Mouse (Mus musculus) MEL (cell line): ENCODE measurements around the gene Alg12. TPM values are rescaled to one million over a fixed set of nuclear protein-coding genes. Genes with fewer than 3 reads are reported as not detected.

ENCODE experiments used
- DNase-seq: peaks from one replicate; pipeline ENCODE4 v3.0.0; 2011; ENCODE audit warnings: low read depth, low spot score
- H3K27ac ChIP-seq: 2 replicates; pipeline ENCODE4 v1.5.1; 2012; ENCODE audit warnings: low read depth, mild to moderate bottlenecking, control low read depth, low read length, moderate library complexity; ENCODE audit not compliant: control insufficient read depth
- H3K27me3 ChIP-seq, 2 experiments: fragments of 150-350 bp in 1 of 2; sonication (generic) in 1 of 2; 2 replicates each; pipeline ENCODE4 v1.6.1; 2012; ENCODE audit warnings: low read length in 2 of 2, mild to moderate bottlenecking in 2 of 2, improper control_type of control experiment in 1 of 2, moderate library complexity in 1 of 2; ENCODE audit not compliant: insufficient read depth in 2 of 2, control insufficient read depth in 1 of 2
- H3K36me3 ChIP-seq, 2 experiments: 2 replicates each; pipeline ENCODE4 v1.6.1; 2012 to 2014; ENCODE audit warnings: low read length in 2 of 2, improper control_type of control experiment in 1 of 2, inconsistent platforms in 1 of 2, mild to moderate bottlenecking in 1 of 2; ENCODE audit not compliant: insufficient read depth in 2 of 2, control insufficient read depth in 1 of 2
- H3K4me1 ChIP-seq, 2 experiments: fragments of 150-350 bp in 1 of 2; sonication (generic) in 1 of 2; 2 replicates each; pipeline ENCODE4 v1.6.1; 2012; ENCODE audit warnings: low read length in 2 of 2, improper control_type of control experiment in 1 of 2, mild to moderate bottlenecking in 1 of 2; ENCODE audit not compliant: insufficient read depth in 2 of 2, control insufficient read depth in 1 of 2
- H3K4me3 ChIP-seq, 2 experiments: fragments of 150-350 bp in 1 of 2; sonication (generic) in 1 of 2; 2 replicates each; pipeline ENCODE4 v1.5.1; 2012; ENCODE audit warnings: low read depth in 2 of 2, low read length in 2 of 2, mild to moderate bottlenecking in 2 of 2, moderate library complexity in 2 of 2, control low read depth in 1 of 2, improper control_type of control experiment in 1 of 2; ENCODE audit not compliant: control insufficient read depth in 1 of 2, insufficient read depth in 1 of 2
- H3K79me2 ChIP-seq: 2 replicates; pipeline ENCODE4 v1.6.1; 2012; ENCODE audit warnings: mild to moderate bottlenecking, low read length, moderate library complexity; ENCODE audit not compliant: control insufficient read depth, poor library complexity, insufficient read depth
- H3K9ac ChIP-seq: 2 replicates; pipeline ENCODE4 v1.6.1; 2012; ENCODE audit warnings: low read depth, mild to moderate bottlenecking, control low read depth, low read length, moderate library complexity; ENCODE audit not compliant: control insufficient read depth, poor library complexity, severe bottlenecking
- H3K9me3 ChIP-seq: fragments of 150-350 bp; sonication (generic); replicated peaks from 2 replicates; pipeline ENCODE4 v1.6.1; 2012; ENCODE audit warnings: mild to moderate bottlenecking, low read length, improper control_type of control experiment, moderate library complexity; ENCODE audit not compliant: insufficient read depth
- CHD1 ChIP-seq: IDR thresholded peaks from 2 replicates; pipeline ENCODE4 v1.6.1; 2012; ENCODE audit warnings: low read depth, mild to moderate bottlenecking, inconsistent platforms, low read length, improper control_type of control experiment
- CTCF ChIP-seq, 3 experiments: IDR thresholded peaks in 2 of 3; conservative IDR thresholded peaks in 1 of 3; 2 replicates each; pipeline ENCODE4 v1.5.1; 2011 to 2012; ENCODE audit warnings: low read length in 3 of 3, low read depth in 2 of 3, mild to moderate bottlenecking in 2 of 3, improper control_type of control experiment in 1 of 3, inconsistent platforms in 1 of 3, mixed read lengths in 1 of 3, moderate library complexity in 1 of 3; ENCODE audit not compliant: control insufficient read depth in 1 of 3, insufficient read depth in 1 of 3, poor library complexity in 1 of 3, severe bottlenecking in 1 of 3
- ELF1 ChIP-seq: IDR thresholded peaks from 2 replicates; pipeline ENCODE4 v1.6.1; 2014; ENCODE audit warnings: low read depth, mild to moderate bottlenecking, inconsistent platforms, low read length, improper control_type of control experiment, moderate library complexity
- GABPA ChIP-seq: IDR thresholded peaks from 2 replicates; pipeline ENCODE4 v1.6.1; 2012; ENCODE audit warnings: low read depth, mild to moderate bottlenecking, inconsistent platforms, low read length, improper control_type of control experiment, moderate library complexity
- MAX ChIP-seq: IDR thresholded peaks from 2 replicates; pipeline ENCODE4 v1.6.1; 2011; ENCODE audit warnings: low read length, improper control_type of control experiment
- MEF2A ChIP-seq: IDR thresholded peaks from 2 replicates; pipeline ENCODE4 v1.6.1; 2014; ENCODE audit warnings: low read depth, mild to moderate bottlenecking, inconsistent platforms, low read length, improper control_type of control experiment; ENCODE audit not compliant: poor library complexity, insufficient replicate concordance, severe bottlenecking; ENCODE audit errors: extremely low read depth
- NRF1 ChIP-seq: IDR thresholded peaks from 2 replicates; pipeline ENCODE4 v1.6.1; 2014; ENCODE audit warnings: low read depth, mild to moderate bottlenecking, inconsistent platforms, low read length, improper control_type of control experiment, moderate library complexity; ENCODE audit not compliant: poor library complexity, insufficient read depth, severe bottlenecking
- POLR2A ChIP-seq, 2 experiments: IDR thresholded peaks; 2 replicates each; pipeline ENCODE4 v1.6.1; 2011 to 2012; ENCODE audit warnings: low read length in 2 of 2, mild to moderate bottlenecking in 2 of 2, control low read depth in 1 of 2, improper control_type of control experiment in 1 of 2, low read depth in 1 of 2, moderate library complexity in 1 of 2; ENCODE audit not compliant: control insufficient read depth in 1 of 2, insufficient read depth in 1 of 2, poor library complexity in 1 of 2
- POLR2AphosphoS5 ChIP-seq: IDR thresholded peaks from 2 replicates; pipeline ENCODE4 v1.6.1; 2012; ENCODE audit warnings: low read depth, borderline replicate concordance, mild to moderate bottlenecking, inconsistent platforms, low read length, moderate library complexity, mixed read lengths
- RAD21 ChIP-seq: IDR thresholded peaks from 2 replicates; pipeline ENCODE4 v1.6.1; 2011; ENCODE audit warnings: mild to moderate bottlenecking, low read depth, low read length, improper control_type of control experiment
- RCOR1 ChIP-seq: IDR thresholded peaks from 2 replicates; pipeline ENCODE4 v1.6.1; 2012; ENCODE audit warnings: low read depth, mild to moderate bottlenecking, inconsistent platforms, low read length, improper control_type of control experiment
- TAL1 ChIP-seq: IDR thresholded peaks from 2 replicates; pipeline ENCODE4 v1.6.1; 2012; ENCODE audit warnings: mild to moderate bottlenecking, inconsistent platforms, low read length, moderate library complexity, mixed read lengths
- TBP ChIP-seq: IDR thresholded peaks from 2 replicates; pipeline ENCODE4 v1.8.0; 2011; ENCODE audit warnings: low read depth, low read length, improper control_type of control experiment
- UBTF ChIP-seq: IDR thresholded peaks from 2 replicates; pipeline ENCODE4 v1.6.1; 2012; ENCODE audit warnings: low read depth, mild to moderate bottlenecking, inconsistent platforms, low read length, improper control_type of control experiment, moderate library complexity, borderline replicate concordance; ENCODE audit not compliant: insufficient read depth
- ZKSCAN1 ChIP-seq: IDR thresholded peaks from 2 replicates; pipeline ENCODE4 v1.6.1; 2012; ENCODE audit warnings: low read depth, mild to moderate bottlenecking, inconsistent platforms, low read length, improper control_type of control experiment, moderate library complexity
- polyA plus RNA-seq, 2 experiments: library from polyadenylated mRNA; stranded (reverse) in 1 of 2; unstranded in 1 of 2; fragments of >175 nt in 1 of 2; fragments of >200 nt in 1 of 2; gene quantifications; 2 replicates each; pipeline versions ENCODE4 v1.2.1 to v1.2.4; 2012; ENCODE audit warnings: low replicate concordance in 2 of 2, low read depth in 1 of 2; ENCODE audit not compliant: insufficient read length in 2 of 2, insufficient read depth in 1 of 2, missing spikeins in 1 of 2
- total RNA-seq: library from RNA; depleted of rRNA; stranded (reverse); fragments of 300-350 nt; gene quantifications from 2 replicates; pipeline ENCODE4 v1.2.3, GENCODE M21; 2012

The Alg12 gene
- total and polyA plus RNA-seq, 3 experiments, result 13.7 to 18.6 TPM; not detected in 1

- DNase-seq, result no peak
- H3K79me2 ChIP-seq, result peaks cover under 1% of the 10 kb centered on the region; the same call in 1 of the 2 replicates
- H3K4me1 ChIP-seq, result peaks cover 0 to 5% of the 10 kb centered on the region in 2 experiments; a peak in 2 of 4 replicates
- TF ChIP-seq RCOR1 (no peak), MEF2A (no peak), CHD1 (no peak), RAD21 (no peak), NRF1 (no peak), TBP (no peak), GABPA (no peak), TAL1 (no peak)
- TF ChIP-seq, all 39 proteins: peak for 0
- Histone ChIP-seq H3K27me3 (peaks cover 0 to 8% of the 10 kb centered on the region in 2 experiments; a peak in 3 of 4 replicates), H3K9me3 (no peaks in the 10 kb centered on the region), H3K27ac (no peak overlapping the region), H3K9ac (no peak overlapping the region), H3K4me3 (no peak overlapping the region), H3K36me3 (peaks cover 0 to 4% of the 10 kb centered on the region in 2 experiments; a peak in 2 of 4 replicates)
Measured at GRCm38 (mm10) chr15:88857361-88857760, 38.2 kb upstream of the Alg12 start.

- Histone ChIP-seq H3K4me1 (peaks cover 0 to 5% of the 10 kb centered on the region in 2 experiments; a peak in 2 of 4 replicates), H3K9me3 (no peaks in the 10 kb centered on the region), H3K4me3 (no peak overlapping the region), H3K27me3 (peaks cover 0 to 12% of the 10 kb centered on the region in 2 experiments; a peak in 3 of 4 replicates), H3K79me2 (no peaks in the 10 kb centered on the region; the same call in 1 of the 2 replicates), H3K27ac (no peak overlapping the region)
- no peak for DNase-seq
- TF ChIP-seq ZKSCAN1, result no peak
- TF ChIP-seq UBTF, result no peak
- TF ChIP-seq ELF1, result no peak
- no peak for TF ChIP-seq POLR2AphosphoS5
- TF ChIP-seq TBP, result no peak
- TF ChIP-seq MAX, result no peak
- no peak for TF ChIP-seq POLR2A (IDR thresholded peaks at IDR 0.05; ENCODE audit: control insufficient read depth in 1 of 2, insufficient read depth in 1 of 2, low read depth in 1 of 2, low read length in 2 of 2, poor library complexity in 1 of 2)
- no peak for TF ChIP-seq CTCF (IDR thresholded peaks at IDR 0.05 in 2 of 3, conservative IDR thresholded peaks at IDR 0.05 in 1 of 3; ENCODE audit: control insufficient read depth in 1 of 3, insufficient read depth in 1 of 3, low read depth in 2 of 3, low read length in 3 of 3, poor library complexity in 1 of 3, severe bottlenecking in 1 of 3)
- TF ChIP-seq, all 39 proteins: peak for 0
- Histone ChIP-seq H3K9ac (no peak overlapping the region), H3K36me3 (peaks cover 0 to 4% of the 10 kb centered on the region in 2 experiments; a peak in 2 of 4 replicates)
Measured at GRCm38 (mm10) chr15:88856613-88857012, 37.5 kb upstream of the Alg12 start.
